Mouse (Mus musculus) limb, embryonic 11.5 days (tissue): ENCODE measurements around the gene Ube2c. TPM values are rescaled to one million over a fixed set of nuclear protein-coding genes. Genes with fewer than 3 reads are reported as not detected.

Source experiments
- ATAC-seq: fragments of 200-750 bp; cut with Nextera tagmentation; 2 replicates; pipeline ENCODE4 v1.8.0; 2017; ENCODE audit warnings: low read depth; ENCODE audit not compliant: insufficient number of reproducible peaks, low FRiP score, low TSS enrichment
- DNase-seq: peaks from one replicate; pipeline ENCODE4 v3.0.0-alpha.2; 2015; ENCODE audit warnings: low spot score
- H3K27ac ChIP-seq: fragments of 300-500 bp; sonication (generic); replicated peaks from 2 replicates; pipeline ENCODE4 v1.5.1; 2014; ENCODE audit warnings: low read depth, mild to moderate bottlenecking, low read length
- H3K27me3 ChIP-seq: fragments of 300-500 bp; sonication (generic); 2 replicates; pipeline ENCODE4 v1.6.1; 2014; ENCODE audit warnings: mild to moderate bottlenecking, low read length, mixed read lengths; ENCODE audit not compliant: control insufficient read depth, insufficient read depth
- H3K36me3 ChIP-seq: fragments of 300-500 bp; sonication (generic); 2 replicates; pipeline ENCODE4 v1.6.1; 2014; ENCODE audit warnings: mild to moderate bottlenecking, low read length, moderate library complexity, mixed read lengths; ENCODE audit not compliant: control insufficient read depth, insufficient read depth
- H3K4me1 ChIP-seq: fragments of 300-500 bp; sonication (generic); 2 replicates; pipeline ENCODE4 v1.6.1; 2014; ENCODE audit warnings: low read length, mixed read lengths; ENCODE audit not compliant: control insufficient read depth, insufficient read depth
- H3K4me2 ChIP-seq: fragments of 300-500 bp; sonication (generic); 2 replicates; pipeline ENCODE4 v1.6.1; 2014; ENCODE audit warnings: low read depth, mild to moderate bottlenecking, moderate library complexity; ENCODE audit not compliant: severe bottlenecking
- H3K4me3 ChIP-seq: fragments of 300-500 bp; sonication (generic); 2 replicates; pipeline ENCODE4 v1.5.1; 2014; ENCODE audit warnings: low read depth, low read length
- H3K9ac ChIP-seq: fragments of 300-500 bp; sonication (generic); 2 replicates; pipeline ENCODE4 v1.6.1; 2014; ENCODE audit warnings: mild to moderate bottlenecking, low read length
- H3K9me3 ChIP-seq: fragments of 300-500 bp; sonication (generic); 2 replicates; pipeline ENCODE4 v1.6.1; 2016; ENCODE audit warnings: low read length; ENCODE audit not compliant: control insufficient read depth
- WGBS: fragments of 180-500 bp; shearing (Covaris S2); extraction: QIAGEN DNeasy Blood & Tissue Kit; methylation state at CpG from one replicate; pipeline ENCODE4 v1.1.7; 2014; 5-methylcytosine and 5-hydroxymethylcytosine counted together
- polyA plus RNA-seq: library from polyadenylated mRNA; unstranded; fragments of >200 nt; fragmentation: Nextera tagmentation; extraction: Ambion mirVana; gene quantifications from 2 replicates; pipeline ENCODE4 v1.2.1, GENCODE M21; 2014

Gene Ube2c
- polyA plus RNA-seq, 1 experiment from 2014 or later: 634 TPM

- DNase-seq (no peak), ATAC-seq (no peak)
- H3K9ac ChIP-seq: no peak overlapping the region
- H3K9me3 ChIP-seq: no peaks in the 10 kb centered on the region
- no peaks in the 10 kb centered on the region for H3K27me3 ChIP-seq
- no peak overlapping the region for H3K4me2 ChIP-seq
- no peak overlapping the region for H3K4me3 ChIP-seq
- WGBS: 95% methylated on average over 15 of the region's 15 CpGs
- H3K4me1 ChIP-seq: peaks cover 6% of the 10 kb centered on the region
- H3K36me3 ChIP-seq: peaks cover 20% of the 10 kb centered on the region; the same call in 1 of the 2 replicates
- H3K27ac ChIP-seq: no peak overlapping the region
Measured at GRCm38 (mm10) chr2:164767812-164768540, 1.7 kb upstream of the Ube2c start.

- peak overlapping the region; percentile 89 for H3K4me3 ChIP-seq
- DNase-seq (peak; percentile 32), ATAC-seq (no peak)
- peak overlapping the region; percentile 64 for H3K4me2 ChIP-seq
- H3K9ac ChIP-seq: peak overlapping the region; percentile 86
- 2% methylated on average over 15 of the region's 15 CpGs for WGBS
- peaks cover 16% of the 10 kb centered on the region; the same call in 1 of the 2 replicates for H3K36me3 ChIP-seq
- H3K27ac ChIP-seq: peak overlapping the region; percentile 37
- no peaks in the 10 kb centered on the region for H3K27me3 ChIP-seq
- no peaks in the 10 kb centered on the region for H3K9me3 ChIP-seq
- peaks cover 6% of the 10 kb centered on the region for H3K4me1 ChIP-seq
Measured at GRCm38 (mm10) chr2:164770279-164770678, 581 bp downstream of the Ube2c start.

- 88% methylated on average over 8 of the region's 8 CpGs for WGBS
- H3K4me1 ChIP-seq: peaks cover 6% of the 10 kb centered on the region
- H3K9me3 ChIP-seq: no peaks in the 10 kb centered on the region
- ATAC-seq: no peak
- H3K4me2 ChIP-seq: peak overlapping the region; percentile 64
- peaks cover 12% of the 10 kb centered on the region; the same call in 1 of the 2 replicates for H3K36me3 ChIP-seq
- no peaks in the 10 kb centered on the region for H3K27me3 ChIP-seq
- H3K9ac ChIP-seq: peak overlapping the region; percentile 86; the same call in 1 of the 2 replicates
- no peak overlapping the region for H3K27ac ChIP-seq
- peak overlapping the region; percentile 89 for H3K4me3 ChIP-seq
- no peak for DNase-seq
Measured at GRCm38 (mm10) chr2:164771123-164771522, 1.4 kb downstream of the Ube2c start.

GRCm38 (mm10) chr2:164773229-164773988 lies 3.7 kb downstream of the Ube2c start:
- no peak overlapping the region for H3K4me3 ChIP-seq
- WGBS: 78% methylated on average over 14 of the region's 14 CpGs
- DNase-seq (no peak), ATAC-seq (no peak)
- H3K27me3 ChIP-seq: no peaks in the 10 kb centered on the region
- peaks cover 12% of the 10 kb centered on the region; the same call in 1 of the 2 replicates for H3K36me3 ChIP-seq
- H3K27ac ChIP-seq: no peak overlapping the region
- H3K9me3 ChIP-seq: no peaks in the 10 kb centered on the region
- no peak overlapping the region for H3K4me2 ChIP-seq
- H3K4me1 ChIP-seq: peaks cover 6% of the 10 kb centered on the region
- H3K9ac ChIP-seq: no peak overlapping the region

- Histone ChIP-seq H3K9me3 (no peaks in the 10 kb centered on the region), H3K27ac (no peak overlapping the region), H3K4me2 (no peak overlapping the region), H3K27me3 (no peaks in the 10 kb centered on the region), H3K4me1 (peaks cover 6% of the 10 kb centered on the region), H3K36me3 (peaks cover 12% of the 10 kb centered on the region; the same call in 1 of the 2 replicates), H3K4me3 (no peak overlapping the region), H3K9ac (no peak overlapping the region)
- WGBS: 87% methylated on average over 5 of the region's 5 CpGs
- ATAC-seq (no peak), DNase-seq (no peak)
Measured at GRCm38 (mm10) chr2:164773989-164774364, 4.3 kb downstream of the Ube2c start.

- no peaks in the 10 kb centered on the region for H3K27me3 ChIP-seq
- H3K4me1 ChIP-seq: peaks cover 2% of the 10 kb centered on the region
- no peaks in the 10 kb centered on the region for H3K9me3 ChIP-seq
- no peak overlapping the region for H3K9ac ChIP-seq
- H3K4me3 ChIP-seq: no peak overlapping the region
- H3K27ac ChIP-seq: no peak overlapping the region
- peaks cover 10% of the 10 kb centered on the region; the same call in 1 of the 2 replicates for H3K36me3 ChIP-seq
- no peak overlapping the region for H3K4me2 ChIP-seq
- DNase-seq (no peak), ATAC-seq (no peak)
- WGBS: 92% methylated on average over 6 of the region's 6 CpGs
Measured at GRCm38 (mm10) chr2:164776130-164776529, 6.4 kb downstream of the Ube2c start.

GRCm38 (mm10) chr2:164776801-164777200 lies 7.1 kb downstream of the Ube2c start:
- H3K27ac ChIP-seq: no peak overlapping the region
- ATAC-seq: no peak
- H3K4me3 ChIP-seq: no peak overlapping the region
- no peaks in the 10 kb centered on the region for H3K4me1 ChIP-seq
- H3K36me3 ChIP-seq: peaks cover 5% of the 10 kb centered on the region; the same call in 1 of the 2 replicates
- no peaks in the 10 kb centered on the region for H3K9me3 ChIP-seq
- 63% methylated on average over 17 of the region's 17 CpGs for WGBS
- H3K27me3 ChIP-seq: no peaks in the 10 kb centered on the region
- no peak overlapping the region for H3K9ac ChIP-seq
- no peak for DNase-seq
- H3K4me2 ChIP-seq: no peak overlapping the region

GRCm38 (mm10) chr2:164777246-164778014 lies 7.7 kb downstream of the Ube2c start:
- H3K9ac ChIP-seq: no peak overlapping the region
- H3K9me3 ChIP-seq: no peaks in the 10 kb centered on the region
- no peaks in the 10 kb centered on the region for H3K4me1 ChIP-seq
- no peaks in the 10 kb centered on the region for H3K27me3 ChIP-seq
- no peak for DNase-seq
- no peak overlapping the region for H3K4me3 ChIP-seq
- ATAC-seq: no peak
- H3K4me2 ChIP-seq: no peak overlapping the region
- WGBS: 79% methylated on average over 30 of the region's 30 CpGs
- no peak overlapping the region for H3K27ac ChIP-seq
- no peaks in the 10 kb centered on the region for H3K36me3 ChIP-seq
